Mouse (Mus musculus) G1E (cell line): ENCODE measurements around the gene Adgrg2. TPM values are rescaled to one million over a fixed set of nuclear protein-coding genes. Genes with fewer than 3 reads are reported as not detected.

Experiments
- ATAC-seq: 2 replicates; pipeline ENCODE4 v1.8.0; 2016; ENCODE audit warnings: mild to moderate bottlenecking; ENCODE audit not compliant: insufficient number of reproducible peaks, poor library complexity, low FRiP score, severe bottlenecking; ENCODE audit errors: extremely low read depth
- DNase-seq: peaks from one replicate; pipeline ENCODE4 v3.0.0; 2012; ENCODE audit warnings: low spot score
- H3K27me3 ChIP-seq: 2 replicates; pipeline ENCODE4 v1.6.1; 2012; ENCODE audit warnings: mild to moderate bottlenecking, low read length, inconsistent platforms; ENCODE audit not compliant: insufficient read depth
- H3K36me3 ChIP-seq: replicated peaks from 2 replicates; pipeline ENCODE3; 2012; ENCODE audit warnings: mild to moderate bottlenecking, inconsistent platforms
- H3K4me1 ChIP-seq: 2 replicates; pipeline ENCODE4 v1.6.1; 2012; ENCODE audit warnings: low read depth, low read length, inconsistent platforms, mixed read lengths; ENCODE audit not compliant: insufficient read depth
- H3K4me3 ChIP-seq: 2 replicates; pipeline ENCODE4 v1.5.1; 2012; ENCODE audit warnings: low read depth, mild to moderate bottlenecking, inconsistent platforms, low read length, moderate library complexity, mixed read lengths
- H3K9me3 ChIP-seq: replicated peaks from 2 replicates; pipeline ENCODE4 v1.6.1; 2012; ENCODE audit warnings: inconsistent platforms
- CTCF ChIP-seq: IDR thresholded peaks from 2 replicates; pipeline ENCODE4 v1.5.1; 2012; ENCODE audit warnings: low read depth, low read length, inconsistent platforms, mixed read lengths
- GATA1 ChIP-seq: IDR thresholded peaks from 2 replicates; pipeline ENCODE4 v1.6.1; 2012; ENCODE audit warnings: borderline replicate concordance, low read length, inconsistent platforms, mixed read lengths
- GATA2 ChIP-seq: IDR thresholded peaks from 2 replicates; pipeline ENCODE4 v1.6.1; 2012; ENCODE audit warnings: low read depth, low read length, inconsistent platforms, borderline replicate concordance
- POLR2AphosphoS5 ChIP-seq: IDR thresholded peaks from 2 replicates; pipeline ENCODE4 v1.6.1; 2012; ENCODE audit warnings: low read depth, low read length, inconsistent platforms; ENCODE audit not compliant: insufficient replicate concordance
- TAL1 ChIP-seq: conservative IDR thresholded peaks from 2 replicates; pipeline ENCODE4 v1.6.1; 2012; ENCODE audit warnings: low read depth, low read length, inconsistent platforms, mixed read lengths
- polyA plus RNA-seq: library from polyadenylated mRNA; stranded (reverse); fragments of >175 nt; gene quantifications from 2 replicates; pipeline ENCODE4 v1.2.3, GENCODE M21; 2012
- total RNA-seq, 2 experiments: library from RNA; stranded (forward) in 1 of 2; stranded (reverse) in 1 of 2; fragments of 200-1000 nt in 1 of 2; fragments of >200 nt in 1 of 2; fragmentation: Nextera tagmentation in 1 of 2; gene quantifications; 2 replicates each; pipeline ENCODE4 v1.2.3; 2014 to 2017

The Adgrg2 gene
- total and polyA plus RNA-seq, 3 experiments = not detected

GRCm38 (mm10) chrX:160413881-160414395 lies 23.4 kb downstream of the Adgrg2 start:
- no peaks in the 10 kb centered on the region for H3K27me3 ChIP-seq
- ATAC-seq = no peak
- no peak overlapping the region for H3K4me3 ChIP-seq
- H3K4me1 ChIP-seq = no peaks in the 10 kb centered on the region
- DNase-seq = no peak
- H3K9me3 ChIP-seq = no peaks in the 10 kb centered on the region
- no peaks in the 10 kb centered on the region for H3K36me3 ChIP-seq
- TF ChIP-seq GATA2 (no peak), CTCF (no peak), TAL1 (no peak), GATA1 (no peak), POLR2AphosphoS5 (no peak)

- TF ChIP-seq CTCF (no peak), GATA2 (no peak), POLR2AphosphoS5 (no peak), GATA1 (no peak), TAL1 (no peak)
- no peaks in the 10 kb centered on the region for H3K27me3 ChIP-seq
- DNase-seq (no peak), ATAC-seq (no peak)
- H3K4me1 ChIP-seq = no peaks in the 10 kb centered on the region
- H3K4me3 ChIP-seq = no peak overlapping the region
- no peaks in the 10 kb centered on the region for H3K36me3 ChIP-seq
- H3K9me3 ChIP-seq = no peaks in the 10 kb centered on the region
These were observed 27.9 kb downstream of the Adgrg2 start for GRCm38 (mm10) chrX:160418397-160418796.

GRCm38 (mm10) chrX:160423737-160424136 lies 33.2 kb downstream of the Adgrg2 start:
- H3K4me1 ChIP-seq = no peaks in the 10 kb centered on the region
- no peak for TF ChIP-seq GATA1
- no peak for TF ChIP-seq GATA2
- no peak for TF ChIP-seq POLR2AphosphoS5
- no peak for TF ChIP-seq CTCF
- no peak for TF ChIP-seq TAL1
- ATAC-seq (no peak), DNase-seq (no peak)
- H3K27me3 ChIP-seq = no peaks in the 10 kb centered on the region
- H3K4me3 ChIP-seq = no peak overlapping the region
- no peaks in the 10 kb centered on the region for H3K9me3 ChIP-seq
- no peaks in the 10 kb centered on the region for H3K36me3 ChIP-seq

GRCm38 (mm10) chrX:160426486-160426885 lies 36.0 kb downstream of the Adgrg2 start:
- H3K9me3 ChIP-seq = no peaks in the 10 kb centered on the region
- H3K4me3 ChIP-seq = no peak overlapping the region
- ATAC-seq = no peak
- TF ChIP-seq POLR2AphosphoS5 = no peak
- TF ChIP-seq CTCF = no peak
- TF ChIP-seq TAL1 = no peak
- TF ChIP-seq GATA1 = no peak
- TF ChIP-seq GATA2 = no peak
- H3K27me3 ChIP-seq = no peaks in the 10 kb centered on the region
- DNase-seq = no peak
- no peaks in the 10 kb centered on the region for H3K36me3 ChIP-seq
- no peaks in the 10 kb centered on the region for H3K4me1 ChIP-seq

GRCm38 (mm10) chrX:160426930-160427329 lies 36.4 kb downstream of the Adgrg2 start:
- Histone ChIP-seq H3K4me1 (no peaks in the 10 kb centered on the region), H3K9me3 (no peaks in the 10 kb centered on the region), H3K27me3 (no peaks in the 10 kb centered on the region), H3K36me3 (no peaks in the 10 kb centered on the region), H3K4me3 (no peak overlapping the region)
- DNase-seq = no peak
- ATAC-seq = no peak
- TF ChIP-seq GATA2 = no peak
- no peak for TF ChIP-seq CTCF
- TF ChIP-seq GATA1 = no peak
- no peak for TF ChIP-seq TAL1
- no peak for TF ChIP-seq POLR2AphosphoS5

GRCm38 (mm10) chrX:160432192-160432591 lies 41.7 kb downstream of the Adgrg2 start:
- no peaks in the 10 kb centered on the region for H3K9me3 ChIP-seq
- DNase-seq = no peak
- no peaks in the 10 kb centered on the region for H3K27me3 ChIP-seq
- H3K36me3 ChIP-seq = no peaks in the 10 kb centered on the region
- H3K4me1 ChIP-seq = no peaks in the 10 kb centered on the region
- TF ChIP-seq TAL1 (no peak), GATA2 (no peak), GATA1 (no peak), CTCF (no peak), POLR2AphosphoS5 (no peak)
- ATAC-seq = no peak
- H3K4me3 ChIP-seq = no peak overlapping the region

- no peaks in the 10 kb centered on the region for H3K36me3 ChIP-seq
- no peak for ATAC-seq
These were observed 50.8 kb downstream of the Adgrg2 start for GRCm38 (mm10) chrX:160441272-160441671.

More at GRCm38 (mm10) chrX:160441272-160441671, 50.8 kb downstream of the Adgrg2 start:
- no peak overlapping the region for H3K4me3 ChIP-seq
- H3K4me1 ChIP-seq = no peaks in the 10 kb centered on the region
- no peaks in the 10 kb centered on the region for H3K9me3 ChIP-seq
- no peak for DNase-seq
- H3K27me3 ChIP-seq = no peaks in the 10 kb centered on the region
- TF ChIP-seq CTCF (no peak), POLR2AphosphoS5 (no peak), GATA2 (no peak), GATA1 (no peak), TAL1 (no peak)
